Mouse (Mus musculus) heart, adult 8-10 months (tissue): Measurements from ENCODE around the gene Dot1l. TPM values are rescaled to one million over a fixed set of nuclear protein-coding genes. Genes with fewer than 3 reads are reported as not detected.
A peak's percentile ranks its signal among the peaks of the same experiment; 100 is the strongest.

Experiments
- DNase-seq: peaks from one replicate; pipeline ENCODE4 v3.0.0; 2022; ENCODE audit warnings: low spot score
- total RNA-seq, 4 experiments: library from RNA; stranded (reverse); gene quantifications; 2 replicates each; pipeline ENCODE4 v1.2.4; 2022

Dot1l gene
- total RNA-seq, 4 experiments from 2014 or later, result 13.3 to 24.1 (median 19.8) TPM

- no peak for DNase-seq
Observed at GRCm38 (mm10) chr10:80792175-80793032, 37.4 kb downstream of the Dot1l start.

DNA sequence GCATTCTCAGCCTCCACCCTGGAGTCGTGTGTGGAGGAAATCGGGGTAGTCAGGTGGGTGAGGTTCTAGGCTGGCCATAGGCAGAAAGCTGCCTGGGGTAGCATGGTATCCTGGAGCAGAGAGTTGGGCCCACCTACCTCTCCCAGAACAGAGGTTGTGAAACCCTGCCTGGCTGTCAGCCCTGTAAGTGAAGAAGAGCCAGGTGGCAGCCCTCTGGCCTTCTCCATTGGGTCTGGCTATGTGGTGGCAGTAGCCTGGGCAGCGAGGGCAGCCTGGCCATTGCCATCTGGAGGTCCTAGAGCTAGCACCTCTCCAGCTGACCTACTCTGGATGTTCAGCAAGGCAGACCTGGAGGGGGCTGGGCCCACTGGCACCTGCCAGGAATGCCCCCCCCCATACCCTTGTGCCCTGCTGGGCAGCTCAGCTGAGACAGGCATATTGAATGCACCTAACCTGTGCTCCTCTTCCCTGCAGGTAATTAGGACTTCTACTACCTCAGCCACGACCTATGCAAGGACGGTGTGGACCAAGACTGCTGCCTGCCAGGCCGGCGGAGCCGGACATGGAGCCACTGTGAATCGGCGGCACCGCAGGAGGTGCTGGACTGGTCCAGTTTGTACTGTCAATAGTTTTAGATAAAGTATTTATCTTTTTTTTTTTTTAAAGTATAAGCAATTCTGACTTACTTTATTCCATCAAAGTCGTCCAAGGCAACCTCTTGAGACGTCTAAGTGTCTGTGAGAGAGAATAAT, 38.2 kb downstream of the Dot1l start:
- DNase-seq, result no peak

DNA sequence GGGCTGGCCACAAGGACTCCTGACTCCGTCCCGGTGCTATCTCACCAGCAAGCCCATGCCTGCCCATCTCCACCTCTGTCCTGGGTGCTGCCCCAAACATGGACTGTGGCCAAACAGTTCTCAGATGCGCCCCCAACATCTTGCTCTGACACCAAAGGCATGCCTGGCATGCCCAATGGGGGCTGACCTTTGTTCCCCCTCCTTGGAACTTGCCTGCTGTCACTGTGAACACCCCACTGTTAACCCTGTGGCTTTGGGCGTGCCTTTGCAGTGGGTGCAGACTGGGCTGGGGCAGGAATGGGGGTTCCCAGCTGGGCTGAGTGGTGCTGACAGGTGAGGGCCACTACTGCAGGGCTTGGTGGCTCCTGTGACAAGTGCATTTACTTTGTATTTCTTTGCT, 38.8 kb downstream of the Dot1l start:
- no peak for DNase-seq

GRCm38 (mm10) chr10:80794750-80795149, 39.7 kb downstream of the Dot1l start:
- DNase-seq, result no peak

GRCm38 (mm10) chr10:80796307-80796848, 41.4 kb downstream of the Dot1l start:
- DNase-seq, result no peak

DNA sequence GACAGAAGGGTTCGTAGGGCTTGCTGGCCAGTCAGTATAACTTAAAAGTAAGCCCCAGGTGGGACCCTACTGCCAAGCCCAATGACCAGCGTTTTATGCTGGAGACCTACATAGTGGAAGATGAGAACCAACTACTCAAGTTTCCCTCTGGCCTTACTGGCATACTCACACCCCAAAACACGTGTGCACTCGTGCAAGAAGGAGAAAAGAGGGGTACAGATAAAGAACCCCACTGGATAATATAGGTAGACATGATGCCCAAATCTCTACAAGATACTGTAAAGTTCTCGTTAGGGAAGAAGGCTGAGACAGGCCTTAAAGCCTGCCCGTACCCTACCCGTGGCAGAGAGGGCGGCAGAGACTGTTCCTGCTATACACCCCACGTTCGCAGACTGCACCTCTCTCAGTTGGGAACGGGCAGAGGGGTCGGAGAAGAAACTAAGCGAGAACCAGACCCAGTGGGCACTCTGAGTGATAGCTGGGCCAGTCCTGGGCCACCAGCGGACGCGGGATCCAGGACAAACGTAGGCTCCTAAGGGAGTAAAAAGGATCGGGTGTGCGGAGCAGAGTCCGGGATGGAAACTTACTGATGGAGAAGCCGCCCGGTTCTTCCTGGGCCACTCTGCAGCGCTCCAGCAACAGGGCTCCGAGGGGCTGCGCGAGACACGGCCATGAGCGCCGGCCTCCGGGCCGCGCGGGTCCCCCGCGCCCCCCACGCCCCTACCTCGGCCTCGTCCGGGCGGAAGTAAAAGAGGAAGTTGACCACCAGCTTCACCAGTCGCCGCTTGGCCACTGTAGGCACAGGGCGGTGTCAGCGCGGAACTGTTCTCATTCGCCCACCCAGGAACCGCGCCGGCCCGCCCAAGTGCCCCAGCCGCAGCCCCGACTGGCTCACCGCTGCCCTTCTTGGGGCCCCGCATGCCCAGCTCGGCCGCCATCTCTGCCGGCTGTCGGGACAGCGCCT, 42.5 kb downstream of the Dot1l start:
- DNase-seq, result no peak

- peak; percentile 94 for DNase-seq
Observed at GRCm38 (mm10) chr10:80798150-80799006, 43.4 kb downstream of the Dot1l start, which contains the start of the genes Sf3a2 and Plekhj1. Gene Sf3a2 (plus strand): TSS chr10:80798198. Gene Plekhj1 (minus strand): TSS chr10:80798626.

DNA sequence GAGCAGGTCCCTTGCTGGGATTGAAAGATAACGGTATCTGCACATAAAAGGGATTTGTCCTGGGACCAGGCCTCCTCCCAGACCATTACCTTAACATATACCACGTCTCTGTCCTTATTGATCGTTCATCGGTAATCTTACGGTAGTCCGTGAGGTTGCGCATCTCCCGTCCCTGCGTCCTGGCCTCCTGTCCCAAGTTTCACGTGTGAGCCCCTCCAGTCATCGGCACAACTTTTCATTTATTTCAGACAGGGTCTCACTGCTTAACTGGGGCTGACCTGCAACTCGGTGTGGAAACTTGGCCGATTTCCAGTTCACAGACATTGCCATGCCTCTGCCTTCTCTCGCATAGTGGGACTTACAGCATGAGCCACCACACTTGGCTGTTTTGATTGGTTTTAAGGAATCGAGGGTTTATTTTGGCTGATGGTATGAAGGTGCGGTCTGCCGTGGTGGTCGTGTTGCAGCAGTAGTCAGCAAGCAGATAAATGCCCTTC, 44.1 kb downstream of the Dot1l start:
- no peak for DNase-seq

- DNase-seq, result no peak
Observed at GRCm38 (mm10) chr10:80802204-80802912, 47.4 kb downstream of the Dot1l start.

GRCm38 (mm10) chr10:80802996-80803395, 48.0 kb downstream of the Dot1l start:
- no peak for DNase-seq

DNA sequence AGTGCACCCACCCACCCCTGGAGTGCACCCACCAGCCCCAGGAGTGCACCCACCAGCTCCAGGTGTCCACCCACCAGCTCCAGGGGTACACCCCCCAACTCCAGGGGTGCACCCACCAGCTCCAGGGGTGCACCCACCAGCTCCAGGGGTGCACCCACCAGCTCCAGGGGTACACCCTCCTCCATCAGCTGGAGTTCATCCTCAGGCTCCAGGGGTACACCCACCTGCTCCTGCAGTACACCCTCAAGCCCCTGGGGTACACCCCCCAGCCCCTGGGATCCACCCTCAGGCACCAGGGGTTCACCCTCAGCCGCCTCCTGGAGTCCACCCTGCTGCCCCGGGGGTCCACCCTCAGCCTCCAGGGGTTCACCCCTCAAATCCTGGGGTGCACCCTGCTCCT, 49.3 kb downstream of the Dot1l start:
- DNase-seq, result no peak

GRCm38 (mm10) chr10:80804916-80805315, 49.9 kb downstream of the Dot1l start, which contains the start of gene Amh:
Gene Amh (plus strand): TSS chr10:80805243.
- no peak for DNase-seq

GRCm38 (mm10) chr10:80805322-80805721, 50.3 kb downstream of the Dot1l start:
- no peak for DNase-seq

DNA sequence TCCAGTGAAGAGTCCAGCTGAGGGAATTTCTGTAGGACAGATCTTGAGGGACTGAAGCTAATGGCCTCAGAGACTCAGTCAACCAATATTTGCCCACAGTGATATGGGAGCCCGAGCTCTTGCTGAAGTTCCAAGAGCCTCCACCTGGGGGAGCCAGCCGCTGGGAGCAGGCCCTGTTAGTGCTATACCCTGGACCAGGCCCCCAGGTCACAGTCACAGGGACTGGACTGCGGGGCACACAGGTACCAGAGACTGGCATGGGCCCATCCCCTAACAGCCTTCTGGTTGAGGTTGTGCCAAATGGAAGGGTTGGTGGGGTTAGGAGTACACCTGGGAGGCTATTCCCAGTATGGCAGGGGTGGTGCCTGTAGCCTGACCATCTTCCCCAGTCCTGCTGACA, 50.9 kb downstream of the Dot1l start:
- DNase-seq, result peak; percentile 47

DNA sequence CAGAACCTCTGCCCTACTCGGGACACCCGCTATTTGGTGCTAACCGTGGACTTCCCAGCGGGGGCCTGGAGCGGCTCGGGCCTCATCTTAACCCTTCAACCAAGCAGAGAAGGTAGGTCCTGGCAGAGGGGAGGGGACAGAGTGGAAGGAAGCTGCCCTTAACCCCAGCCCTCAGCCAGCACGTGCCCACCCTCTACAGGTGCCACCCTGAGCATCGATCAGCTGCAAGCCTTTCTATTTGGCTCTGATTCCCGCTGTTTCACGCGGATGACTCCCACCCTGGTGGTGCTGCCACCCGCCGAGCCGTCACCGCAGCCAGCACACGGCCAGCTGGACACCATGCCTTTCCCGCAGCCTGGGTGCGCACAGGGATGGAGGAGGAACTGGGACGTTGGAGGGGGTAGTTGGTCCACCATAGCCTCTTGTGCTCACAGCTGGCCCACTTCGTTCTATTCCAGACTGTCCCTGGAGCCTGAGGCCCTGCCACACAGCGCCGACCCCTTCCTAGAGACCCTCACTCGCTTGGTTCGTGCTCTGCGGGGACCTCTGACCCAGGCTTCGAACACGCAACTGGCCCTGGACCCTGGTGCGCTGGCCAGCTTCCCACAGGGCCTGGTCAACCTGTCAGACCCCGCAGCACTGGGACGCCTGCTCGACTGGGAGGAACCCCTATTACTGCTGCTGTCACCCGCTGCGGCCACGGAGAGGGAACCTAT, 51.5 kb downstream of the Dot1l start:
- DNase-seq, result no peak

GRCm38 (mm10) chr10:80807057-80807627, 52.1 kb downstream of the Dot1l start:
- DNase-seq, result peak; percentile 66

DNA sequence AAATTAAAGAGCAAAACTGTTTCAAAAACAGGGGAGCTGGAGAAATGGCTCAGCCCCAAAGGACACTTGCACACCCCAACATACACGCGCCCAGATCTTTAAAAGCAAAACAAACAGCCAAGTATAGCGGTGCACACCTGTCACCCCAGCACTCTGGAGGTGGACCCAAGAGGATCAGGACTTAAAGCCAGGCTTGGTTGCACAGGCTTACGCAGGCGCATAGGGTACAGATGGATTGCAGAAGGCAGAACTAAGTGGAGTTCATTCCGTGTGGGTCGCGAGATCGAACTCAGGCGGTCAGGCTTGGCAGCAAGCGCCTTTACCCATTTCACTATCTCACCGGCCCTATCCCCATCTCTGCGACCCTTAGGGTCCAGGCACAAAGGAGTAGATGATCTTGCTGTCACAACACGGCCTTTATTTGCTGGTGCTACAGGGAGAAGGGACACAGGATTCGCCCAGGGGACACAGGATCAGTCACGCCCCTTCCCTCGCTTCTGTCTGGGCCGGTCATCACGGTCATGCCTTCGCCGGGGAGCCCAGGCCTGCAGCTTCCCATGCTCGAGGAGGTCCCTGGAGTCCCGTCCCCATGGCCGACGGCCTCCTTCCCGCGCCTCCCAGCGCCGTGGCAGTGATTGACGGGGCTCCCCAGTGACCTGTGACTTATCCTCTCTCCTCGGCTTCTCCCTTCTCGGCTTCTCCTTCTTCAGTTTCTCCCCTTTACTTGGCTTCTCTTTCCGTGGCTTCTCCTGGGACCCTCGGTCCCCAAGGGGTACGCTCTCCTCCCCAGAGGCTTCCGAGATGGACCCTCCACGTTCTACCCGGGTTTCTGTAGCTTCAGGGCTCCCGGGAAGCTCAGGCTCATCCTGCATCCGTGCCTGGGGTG, 53.3 kb downstream of the Dot1l start:
- DNase-seq, result no peak
